Mouse (Mus musculus) C2C12 (cell line): Measurements from ENCODE around the gene Fktn.

Experiments
- CEBPB ChIP-seq: IDR thresholded peaks from one replicate; pipeline ENCODE4 v1.6.1; 2011; ENCODE audit warnings: low read depth, mild to moderate bottlenecking, control low read depth, moderate library complexity
- CTCF ChIP-seq: IDR thresholded peaks from one replicate; pipeline ENCODE4 v1.5.1; 2011; ENCODE audit not compliant: control insufficient read depth, insufficient read depth, insufficient read length
- FOSL1 ChIP-seq: IDR thresholded peaks from one replicate; pipeline ENCODE4 v1.8.0; 2011; ENCODE audit warnings: mild to moderate bottlenecking, low read length; ENCODE audit not compliant: poor library complexity, insufficient read depth, severe bottlenecking
- MAX ChIP-seq: IDR thresholded peaks from one replicate; pipeline ENCODE4 v1.6.1; 2011; ENCODE audit warnings: mild to moderate bottlenecking, control low read depth
- MYOD1 ChIP-seq: IDR thresholded peaks from one replicate; pipeline ENCODE4 v1.6.1; 2011; ENCODE audit warnings: low read depth; ENCODE audit not compliant: control insufficient read depth, insufficient read length
- MYOG ChIP-seq: IDR thresholded peaks from one replicate; pipeline ENCODE4 v1.6.1; 2011; ENCODE audit not compliant: control insufficient read depth, insufficient read length; ENCODE audit errors: extremely low read depth
- USF1 ChIP-seq: IDR thresholded peaks from one replicate; pipeline ENCODE4 v1.6.1; 2011; ENCODE audit warnings: low read depth, mild to moderate bottlenecking, control low read depth, moderate library complexity

GRCm38 (mm10) chr4:53825821-53826605 lies 112.2 kb downstream of the Fktn start, which contains the start of gene Tmem38b:
- no peak for TF ChIP-seq CTCF
- TF ChIP-seq USF1 = peak; percentile 41
- no peak for TF ChIP-seq MYOG
- TF ChIP-seq FOSL1 = no peak
- no peak for TF ChIP-seq MAX
- no peak for TF ChIP-seq MYOD1
- TF ChIP-seq CEBPB = no peak
